Mouse (Mus musculus) stomach, embryonic 14.5 days (tissue): ENCODE results near the gene Yipf4. TPM values are rescaled to one million over a fixed set of nuclear protein-coding genes. Genes with fewer than 3 reads are reported as not detected.

Experiments used
- ATAC-seq: fragments of 200-750 bp; cut with Nextera tagmentation; 2 replicates; pipeline ENCODE4 v1.8.0; 2017; ENCODE audit warnings: low read depth, moderate TSS enrichment; ENCODE audit not compliant: insufficient number of reproducible peaks, insufficient read depth, low FRiP score
- H3K27ac ChIP-seq: fragments of 300-500 bp; sonication (generic); 2 replicates; pipeline ENCODE4 v1.5.1; 2014; ENCODE audit warnings: mild to moderate bottlenecking, low read length, moderate library complexity, mixed read lengths
- H3K27me3 ChIP-seq: fragments of 300-500 bp; sonication (generic); 2 replicates; pipeline ENCODE4 v1.6.1; 2014; ENCODE audit warnings: low read length, control low read depth, mixed read lengths; ENCODE audit not compliant: control insufficient read depth, insufficient read depth
- H3K36me3 ChIP-seq: fragments of 300-500 bp; sonication (generic); 2 replicates; pipeline ENCODE4 v1.6.1; 2014; ENCODE audit warnings: mild to moderate bottlenecking, control low read depth, low read length, moderate library complexity, mixed read lengths; ENCODE audit not compliant: control insufficient read depth, insufficient read depth
- H3K4me1 ChIP-seq: fragments of 300-500 bp; sonication (generic); 2 replicates; pipeline ENCODE4 v1.6.1; 2014; ENCODE audit warnings: low read length, control low read depth, mixed read lengths; ENCODE audit not compliant: control insufficient read depth, insufficient read depth
- H3K4me2 ChIP-seq: fragments of 300-500 bp; sonication (generic); replicated peaks from 2 replicates; pipeline ENCODE4 v1.6.1; 2014; ENCODE audit warnings: low read depth, low read length, control low read depth
- H3K4me3 ChIP-seq: fragments of 300-500 bp; sonication (generic); 2 replicates; pipeline ENCODE4 v1.5.1; 2014; ENCODE audit warnings: low read depth, low read length, control low read depth
- H3K9ac ChIP-seq: fragments of 300-500 bp; sonication (generic); replicated peaks from 2 replicates; pipeline ENCODE4 v1.6.1; 2014; ENCODE audit warnings: low read depth, mild to moderate bottlenecking, control low read depth, low read length, moderate library complexity, mixed read lengths
- H3K9me3 ChIP-seq: fragments of 300-500 bp; sonication (generic); 2 replicates; pipeline ENCODE4 v1.6.1; 2016; ENCODE audit warnings: low read depth, low read length, control low read depth; ENCODE audit not compliant: control insufficient read depth
- WGBS: fragments of 180-500 bp; shearing (Covaris S2); extraction: QIAGEN DNeasy Blood & Tissue Kit; methylation state at CpG from one replicate; pipeline ENCODE4 v1.1.7; 2014; 5-methylcytosine and 5-hydroxymethylcytosine counted together
- polyA plus RNA-seq: library from polyadenylated mRNA; unstranded; fragments of >200 nt; fragmentation: Nextera tagmentation; extraction: Ambion mirVana; gene quantifications from 2 replicates; pipeline ENCODE4 v1.2.1, GENCODE M21; 2014

The Yipf4 gene
- polyA plus RNA-seq: 69.0 and 71.4 TPM in 2 replicates

DNA sequence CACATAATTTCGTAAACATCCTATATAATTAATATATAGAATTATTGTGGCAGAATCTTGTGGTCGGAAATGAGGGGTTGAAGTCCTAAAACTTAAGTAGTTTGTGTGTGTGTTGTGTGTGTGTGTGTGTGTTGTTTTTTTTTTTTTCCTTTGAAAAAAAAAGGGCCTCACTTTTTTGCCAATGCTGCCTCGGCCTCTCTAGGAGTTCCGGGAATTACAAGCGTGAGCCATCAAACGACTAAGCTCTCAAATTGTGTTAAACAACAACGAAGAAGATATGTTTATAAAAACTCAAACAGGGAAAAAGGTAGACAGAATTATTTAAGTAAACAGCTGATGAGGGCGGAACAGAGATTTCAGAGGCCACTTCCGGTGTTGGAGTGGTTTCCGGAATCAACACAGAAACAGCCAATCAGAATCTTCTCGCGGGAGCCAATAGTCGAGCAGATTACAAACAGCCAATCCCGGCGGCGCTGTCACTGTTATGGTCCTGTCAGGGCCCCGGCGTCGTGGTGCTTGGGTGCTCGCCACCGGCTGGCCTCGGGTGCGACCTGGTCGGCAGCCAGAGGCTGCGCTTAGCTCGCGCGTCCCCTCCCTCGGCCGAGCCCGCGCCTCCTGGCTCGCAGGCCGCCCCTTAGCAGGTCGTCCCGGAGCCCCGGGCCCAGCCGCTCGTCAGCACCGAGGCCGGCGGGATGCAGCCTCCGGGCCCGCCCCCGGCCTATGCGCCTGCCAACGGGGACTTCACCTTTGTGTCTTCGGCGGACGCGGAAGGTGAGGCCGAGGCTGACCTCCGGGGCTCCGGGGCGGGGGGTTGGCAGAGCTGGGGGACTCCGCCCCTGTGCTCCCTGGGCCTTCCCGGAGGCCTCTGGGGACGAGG is at the start of gene Yipf4:
Gene Yipf4, plus strand, starts transcription at position 470 of the 877 bp plus-strand sequence.
- Histone ChIP-seq H3K27me3 (no peaks in the 10 kb centered on the region), H3K36me3 (peaks cover 19% of the 10 kb centered on the region; the same call in 1 of the 2 replicates), H3K9me3 (no peaks in the 10 kb centered on the region), H3K27ac (peak within 1 kb of the TSS; percentile 78), H3K4me3 (peak within 1 kb of the TSS; percentile 96), H3K4me2 (peak within 1 kb of the TSS; percentile 68), H3K4me1 (peaks cover 5% of the 10 kb centered on the region; the same call in 1 of the 2 replicates), H3K9ac (peak within 1 kb of the TSS; percentile 71)
- 4% methylated on average over 58 of the region's 58 CpGs for WGBS
- ATAC-seq: peak; percentile 99

DNA sequence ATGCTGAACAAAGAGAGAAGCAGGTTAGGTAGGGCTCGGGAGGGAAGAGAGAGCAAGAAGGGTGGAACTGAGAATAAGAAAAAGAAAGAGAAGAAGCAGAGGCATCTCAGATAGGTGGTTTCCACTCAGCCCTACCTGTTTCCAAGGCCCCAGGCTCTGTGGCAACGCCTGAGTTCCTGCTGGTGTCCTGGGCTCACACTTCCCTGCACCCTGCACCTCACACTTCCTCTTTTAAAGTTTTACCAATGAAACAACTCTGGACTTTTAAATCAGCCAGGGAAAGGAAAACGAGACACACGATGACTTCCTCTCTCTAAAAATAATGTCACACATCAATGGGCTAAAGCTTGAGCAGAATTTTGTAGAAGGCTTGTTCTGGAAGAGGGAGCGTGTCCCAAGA is 48.8 kb upstream of the Yipf4 start:
- no peaks in the 10 kb centered on the region for H3K9me3 ChIP-seq
- no peaks in the 10 kb centered on the region for H3K4me1 ChIP-seq
- no peak overlapping the region for H3K4me3 ChIP-seq
- no peak overlapping the region for H3K4me2 ChIP-seq
- H3K27me3 ChIP-seq: no peaks in the 10 kb centered on the region
- ATAC-seq: no peak
- H3K27ac ChIP-seq: no peak overlapping the region
- 83% methylated on average over 5 of the region's 5 CpGs for WGBS
- H3K36me3 ChIP-seq: no peaks in the 10 kb centered on the region
- H3K9ac ChIP-seq: no peak overlapping the region

DNA sequence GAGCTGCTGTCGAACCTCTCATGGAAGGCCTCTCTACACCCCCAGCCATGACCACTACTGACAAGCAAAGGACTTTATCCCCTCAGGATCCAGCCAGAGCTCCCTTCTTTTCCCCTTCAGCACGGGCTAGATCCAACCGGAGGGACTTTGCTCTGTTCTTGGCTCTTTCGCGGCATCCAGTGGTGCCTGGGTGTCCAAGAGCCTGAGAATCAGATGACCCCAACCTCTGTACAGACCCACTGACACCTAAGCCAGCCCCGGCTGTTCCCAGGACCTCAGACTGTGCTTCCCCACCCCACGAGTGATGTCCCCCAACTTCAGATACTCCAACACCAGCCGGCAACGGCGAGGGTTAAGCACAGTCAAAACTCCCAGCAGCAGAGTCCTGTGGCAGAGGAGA is 39.5 kb upstream of the Yipf4 start:
- Histone ChIP-seq H3K4me2 (no peak overlapping the region), H3K9ac (no peak overlapping the region), H3K4me1 (no peaks in the 10 kb centered on the region), H3K27me3 (no peaks in the 10 kb centered on the region), H3K4me3 (no peak overlapping the region), H3K9me3 (no peaks in the 10 kb centered on the region), H3K36me3 (no peaks in the 10 kb centered on the region), H3K27ac (no peak overlapping the region)
- 90% methylated on average over 10 of the region's 10 CpGs for WGBS
- no peak for ATAC-seq

DNA sequence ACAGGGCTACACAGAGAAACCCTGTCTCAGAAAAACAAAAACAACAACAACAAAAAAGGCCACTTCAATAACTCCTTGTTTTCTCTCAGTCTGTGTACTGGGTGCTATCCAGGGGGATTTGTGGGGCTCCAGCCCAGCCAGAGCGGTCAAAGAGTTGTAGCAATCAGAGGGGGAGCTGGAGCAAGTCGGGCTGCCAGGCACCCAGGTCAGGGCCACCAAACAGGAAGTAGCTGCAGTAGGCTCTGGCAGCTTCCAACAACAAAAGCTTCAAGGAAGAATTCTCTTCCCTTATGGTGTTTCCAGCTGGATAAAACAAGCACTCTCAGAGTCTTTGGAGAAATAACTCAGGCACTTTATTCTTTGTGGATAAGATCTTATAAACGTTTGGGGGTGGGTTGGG is 35.4 kb upstream of the Yipf4 start:
- WGBS: 76% methylated on average over 3 of the region's 3 CpGs
- H3K4me1 ChIP-seq: no peaks in the 10 kb centered on the region

DNA sequence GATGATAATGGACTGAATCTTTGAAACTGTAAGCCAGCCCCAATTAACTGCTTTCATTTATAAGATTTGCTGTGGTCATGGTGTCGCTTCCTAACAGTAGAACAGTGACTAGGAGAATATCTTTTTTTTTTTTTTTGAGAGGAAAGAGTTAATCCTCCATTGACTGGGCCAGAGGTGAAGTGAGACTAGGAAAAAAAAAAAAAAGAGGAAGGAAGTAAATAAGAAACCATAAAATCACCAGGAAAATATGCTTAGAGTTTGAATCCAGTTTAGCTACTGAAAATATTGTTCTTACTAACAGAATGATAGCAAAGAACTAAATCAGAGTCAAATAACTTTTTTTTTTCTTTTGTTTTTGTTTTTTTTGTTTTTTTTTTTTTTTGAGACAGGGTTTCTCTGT is 34.6 kb upstream of the Yipf4 start:
- WGBS: 85% methylated on average over 1 of the region's 1 CpGs
- Histone ChIP-seq H3K4me1 (no peaks in the 10 kb centered on the region), H3K4me3 (no peak overlapping the region), H3K9me3 (no peaks in the 10 kb centered on the region), H3K36me3 (no peaks in the 10 kb centered on the region), H3K27me3 (no peaks in the 10 kb centered on the region), H3K9ac (no peak overlapping the region), H3K27ac (no peak overlapping the region), H3K4me2 (no peak overlapping the region)
- ATAC-seq: no peak

More for the DNA sequence above, 35.4 kb upstream of the Yipf4 start:
- no peaks in the 10 kb centered on the region for H3K36me3 ChIP-seq
- H3K4me3 ChIP-seq: no peak overlapping the region
- no peak overlapping the region for H3K4me2 ChIP-seq
- no peak overlapping the region for H3K27ac ChIP-seq
- H3K27me3 ChIP-seq: no peaks in the 10 kb centered on the region
- H3K9me3 ChIP-seq: no peaks in the 10 kb centered on the region
- no peak for ATAC-seq
- H3K9ac ChIP-seq: no peak overlapping the region

DNA sequence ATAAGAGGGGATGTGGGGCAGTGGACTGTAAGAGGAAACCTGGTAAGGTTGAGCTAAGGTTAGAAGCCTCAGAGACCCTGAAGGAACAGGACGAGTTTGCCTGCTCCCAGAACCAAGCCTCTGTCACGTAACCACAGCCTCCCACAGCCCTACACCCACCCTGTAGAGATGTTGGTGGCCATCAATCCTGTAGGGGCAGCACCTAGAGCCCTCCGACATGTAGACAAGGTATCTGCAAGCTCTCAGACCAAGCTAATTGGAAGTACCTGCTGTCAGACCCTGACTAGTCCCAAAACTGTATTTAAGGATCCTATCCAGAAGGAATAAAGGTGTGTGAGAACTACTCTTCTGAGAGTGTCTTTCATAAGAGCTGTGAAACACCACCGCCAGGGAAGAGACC is 33.9 kb upstream of the Yipf4 start:
- no peak for ATAC-seq
- WGBS: 90% methylated on average over 4 of the region's 4 CpGs
- Histone ChIP-seq H3K9me3 (no peaks in the 10 kb centered on the region), H3K4me2 (no peak overlapping the region), H3K4me1 (no peaks in the 10 kb centered on the region), H3K27ac (no peak overlapping the region), H3K27me3 (no peaks in the 10 kb centered on the region), H3K9ac (no peak overlapping the region), H3K4me3 (no peak overlapping the region), H3K36me3 (no peaks in the 10 kb centered on the region)

DNA sequence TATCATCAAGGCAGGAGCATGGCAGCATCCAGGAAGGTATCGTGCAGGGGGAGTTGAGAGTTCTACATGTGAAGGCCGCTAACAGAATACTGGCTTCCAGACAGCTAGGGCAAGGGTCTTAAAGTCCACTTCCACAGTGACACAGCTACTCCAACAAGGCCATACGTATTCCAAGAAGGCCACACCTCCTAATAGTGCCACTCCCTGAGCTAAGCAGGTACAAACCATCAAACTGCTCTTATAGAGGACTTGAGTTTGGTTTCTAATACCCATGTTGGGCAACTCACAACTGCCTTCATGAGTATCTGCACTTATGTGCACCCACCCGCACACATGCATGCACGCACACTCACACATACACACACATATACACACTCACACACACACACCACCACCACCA is 32.5 kb upstream of the Yipf4 start:
- H3K27ac ChIP-seq: no peak overlapping the region
- no peak for ATAC-seq
- WGBS: 90% methylated on average over 5 of the region's 5 CpGs
- no peak overlapping the region for H3K4me2 ChIP-seq
- H3K9ac ChIP-seq: no peak overlapping the region
- no peaks in the 10 kb centered on the region for H3K27me3 ChIP-seq
- H3K36me3 ChIP-seq: no peaks in the 10 kb centered on the region
- no peak overlapping the region for H3K4me3 ChIP-seq
- no peaks in the 10 kb centered on the region for H3K4me1 ChIP-seq
- H3K9me3 ChIP-seq: no peaks in the 10 kb centered on the region

DNA sequence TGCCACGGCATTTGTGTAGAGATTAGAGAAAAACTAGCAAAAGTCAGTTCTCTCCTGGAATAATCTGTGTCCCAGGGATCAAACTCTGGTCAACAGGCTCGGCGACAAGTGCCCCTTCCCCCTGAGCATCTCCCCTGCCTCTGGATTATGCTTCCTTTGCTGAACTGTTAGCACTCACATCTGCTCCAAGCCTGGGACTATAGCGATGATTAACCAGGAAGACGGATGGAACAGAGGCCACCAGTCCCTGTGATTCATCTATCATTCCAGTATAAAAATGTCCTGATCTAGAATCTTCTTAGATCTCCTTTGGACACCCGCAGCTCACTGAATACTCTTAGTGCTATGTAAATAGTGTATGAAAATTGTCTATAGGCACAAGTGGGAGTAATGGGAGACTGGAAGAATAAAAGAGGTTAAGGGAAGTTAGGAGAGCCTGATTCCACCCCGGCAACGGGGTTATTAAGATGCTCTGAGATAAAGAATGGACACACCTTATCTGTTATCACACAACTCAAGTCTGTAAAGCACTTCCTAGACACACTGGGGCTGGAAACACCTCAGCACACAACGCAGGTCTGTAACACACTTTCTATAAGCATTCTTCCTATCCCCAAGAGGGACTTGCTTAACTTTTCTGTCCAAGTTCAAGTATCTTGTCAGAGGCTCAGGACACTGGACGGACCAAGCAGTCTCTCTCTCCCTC is 31.2 kb upstream of the Yipf4 start:
- H3K4me2 ChIP-seq: no peak overlapping the region
- 56% methylated on average over 10 of the region's 10 CpGs for WGBS

More for the DNA sequence above, 31.2 kb upstream of the Yipf4 start:
- H3K9ac ChIP-seq: no peak overlapping the region
- ATAC-seq: no peak
- H3K27me3 ChIP-seq: no peaks in the 10 kb centered on the region
- no peaks in the 10 kb centered on the region for H3K36me3 ChIP-seq
- H3K27ac ChIP-seq: no peak overlapping the region
- H3K9me3 ChIP-seq: no peaks in the 10 kb centered on the region
- no peak overlapping the region for H3K4me3 ChIP-seq
- no peaks in the 10 kb centered on the region for H3K4me1 ChIP-seq
